In the genomic region with DNA sequence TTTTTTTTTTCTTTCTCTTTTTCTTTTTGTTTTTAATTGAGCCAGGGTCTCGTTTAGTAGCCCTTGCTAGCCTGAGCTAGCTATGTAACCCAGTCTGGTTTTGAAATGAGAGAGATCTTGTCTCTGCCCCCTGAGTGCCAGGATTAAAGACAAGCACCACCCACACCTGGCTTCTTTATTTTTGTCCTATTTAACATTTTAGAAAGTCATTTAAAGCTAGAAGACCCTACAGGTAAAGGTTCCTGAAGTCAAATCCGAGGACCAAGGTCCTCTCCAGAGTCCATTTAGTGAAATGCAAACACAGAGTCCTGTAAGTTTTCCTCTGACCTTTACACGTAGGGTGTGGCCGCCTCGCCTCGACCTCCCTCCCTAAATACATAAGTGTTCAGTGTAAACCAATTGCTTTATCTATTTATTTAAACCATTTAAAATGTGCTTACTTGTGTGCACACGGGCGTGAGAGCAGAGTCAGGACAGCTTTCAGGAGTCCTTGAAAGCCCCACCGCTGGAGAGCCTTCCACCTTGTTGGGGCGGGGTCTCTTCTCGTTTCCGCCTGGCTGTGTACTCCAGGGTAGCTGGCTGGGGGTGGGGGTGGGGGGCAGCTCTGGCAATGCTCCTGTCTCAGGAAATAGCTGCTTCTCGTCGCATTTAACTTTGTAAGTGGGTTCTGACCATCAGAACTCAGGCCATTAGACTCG, we compare ENCODE assay signal across 8 mouse cellular contexts. TPM values are rescaled to one million over a fixed set of nuclear protein-coding genes. Genes with fewer than 3 reads are reported as not detected.
DNase-seq lines count a peak whose midpoint lies in the region; ATAC-seq and TF ChIP-seq lines count a peak whose summit lies in the region.

No protein-coding gene starts in this region.

- no peaks in the 10 kb centered on the region for H3K27me3 ChIP-seq in ES-Bruce4 (ENCODE audit: control insufficient read depth, insufficient read depth, low read length, poor library complexity, severe bottlenecking)
- H3K27me3 ChIP-seq in hindbrain, embryonic 15.5 days = peaks cover 13% of the 10 kb centered on the region
- H3K27me3 ChIP-seq in midbrain, embryonic 14.5 days (ENCODE audit: control insufficient read depth, insufficient read depth, low read length) = no peaks in the 10 kb centered on the region

- 16% methylated on average over 15 of the region's 15 CpGs for WGBS in hindbrain, embryonic 15.5 days
- WGBS in midbrain, embryonic 14.5 days = 18% methylated on average over 15 of the region's 15 CpGs

- DNase-seq in T-cell, adult 2 months (ENCODE audit: low spot score) = peak; percentile 46
- no peak for DNase-seq in midbrain, embryonic 14.5 days
- no peak for DNase-seq in right cerebral cortex, adult 2 months (ENCODE audit: low spot score in 2 of 2)
- DNase-seq in layer of hippocampus, postnatal 10 days (ENCODE audit: low spot score in 2 of 2) = no peak
- no peak for DNase-seq in testis, postnatal 10 days (ENCODE audit: low spot score)
- no peak for DNase-seq in adrenal gland, postnatal 25 days

- peak; percentile 84 for TF ChIP-seq EP300 in ES-Bruce4 (IDR thresholded peaks at IDR 0.05; ENCODE audit: insufficient read depth, low read depth, low read length)

- TF ChIP-seq CTCF in ES-Bruce4 (IDR thresholded peaks at IDR 0.05; ENCODE audit: low read depth, low read length) = no peak

- no peaks in the 10 kb centered on the region for H3K9me3 ChIP-seq in ES-Bruce4 (replicated peaks; ENCODE audit: control insufficient read depth, insufficient read depth, low read length, poor library complexity, severe bottlenecking)
- H3K9me3 ChIP-seq in hindbrain, embryonic 15.5 days = no peaks in the 10 kb centered on the region
- no peaks in the 10 kb centered on the region for H3K9me3 ChIP-seq in midbrain, embryonic 14.5 days (ENCODE audit: control insufficient read depth, low read length)

- peaks cover 1% of the 10 kb centered on the region for H3K4me1 ChIP-seq in ES-Bruce4 (ENCODE audit: control insufficient read depth, insufficient read depth, low read length)
- H3K4me1 ChIP-seq in hindbrain, embryonic 15.5 days (replicated peaks) = peaks cover 15% of the 10 kb centered on the region
- H3K4me1 ChIP-seq in midbrain, embryonic 14.5 days (ENCODE audit: control insufficient read depth, insufficient read depth, low read length) = peaks cover 5% of the 10 kb centered on the region; the same call in 1 of the 2 replicates

- H3K9ac ChIP-seq in ES-Bruce4 (ENCODE audit: low read depth, poor library complexity, severe bottlenecking) = peak overlapping the region; percentile 67
- no peak overlapping the region for H3K9ac ChIP-seq in hindbrain, embryonic 15.5 days
- H3K9ac ChIP-seq in midbrain, embryonic 14.5 days (replicated peaks; ENCODE audit: low read length) = no peak overlapping the region

- H3K4me3 ChIP-seq in ES-Bruce4 (ENCODE audit: low read depth, low read length) = peak overlapping the region; percentile 96
- peak overlapping the region; percentile 6; the same call in 1 of the 2 replicates for H3K4me3 ChIP-seq in hindbrain, embryonic 15.5 days
- H3K4me3 ChIP-seq in midbrain, embryonic 14.5 days (replicated peaks; ENCODE audit: low read depth, low read length) = no peak overlapping the region

- H3K4me2 ChIP-seq in hindbrain, embryonic 15.5 days = peak overlapping the region; percentile 40
- H3K4me2 ChIP-seq in midbrain, embryonic 14.5 days (ENCODE audit: low read length) = peak overlapping the region; percentile 37

- TF ChIP-seq POLR2A in ES-Bruce4 (IDR thresholded peaks at IDR 0.05; ENCODE audit: insufficient read depth, low read length) = no peak

- ATAC-seq in hindbrain, embryonic 15.5 days (ENCODE audit: low FRiP score, low read depth) = no peak
- ATAC-seq in midbrain, embryonic 14.5 days (ENCODE audit: low FRiP score, low TSS enrichment) = no peak

- no peaks in the 10 kb centered on the region for H3K36me3 ChIP-seq in ES-Bruce4 (ENCODE audit: control insufficient read depth, insufficient read depth, low read length, poor library complexity, severe bottlenecking)
- no peaks in the 10 kb centered on the region for H3K36me3 ChIP-seq in hindbrain, embryonic 15.5 days
- H3K36me3 ChIP-seq in midbrain, embryonic 14.5 days (ENCODE audit: control insufficient read depth, insufficient read depth, low read length) = no peaks in the 10 kb centered on the region

- peak overlapping the region; percentile 98 for H3K27ac ChIP-seq in ES-Bruce4 (ENCODE audit: insufficient read depth, low read length)
- no peak overlapping the region for H3K27ac ChIP-seq in hindbrain, embryonic 15.5 days (replicated peaks)
- H3K27ac ChIP-seq in midbrain, embryonic 14.5 days (replicated peaks; ENCODE audit: low read depth, low read length) = no peak overlapping the region

RNA-seq across cellular contexts. Expression of a gene that starts 4.8 kb away (rescaled TPM):
- polyA plus RNA-seq in ES-Bruce4 (2011; ENCODE audit: insufficient read depth, insufficient read length, low read depth, missing spikeins) = 967 and 1,069 TPM in 2 replicates
- 323 and 324 TPM in 2 replicates for polyA plus RNA-seq in hindbrain, embryonic 15.5 days (2015; fragmentation: Nextera tagmentation; extraction: Ambion mirVana)
- polyA plus RNA-seq in midbrain, embryonic 14.5 days (2014; fragmentation: Nextera tagmentation; extraction: Ambion mirVana) = 337 and 373 TPM in 2 replicates
- total RNA-seq in layer of hippocampus, postnatal 10 days (2021) = 100 to 1,000 TPM; 701 to 766 TPM
- total RNA-seq in adrenal gland, postnatal 25 days (2021) = 464 and 587 TPM in 2 replicates

RNA-seq across cellular contexts. Expression of a gene that starts 25.0 kb away (rescaled TPM):
- polyA plus RNA-seq in ES-Bruce4 (2011; ENCODE audit: insufficient read depth, insufficient read length, low read depth, missing spikeins) = 71.2 and 73.8 TPM in 2 replicates
- 40.6 and 50.6 TPM in 2 replicates for polyA plus RNA-seq in hindbrain, embryonic 15.5 days (2015; fragmentation: Nextera tagmentation; extraction: Ambion mirVana)
- polyA plus RNA-seq in midbrain, embryonic 14.5 days (2014; fragmentation: Nextera tagmentation; extraction: Ambion mirVana) = 41.9 and 57.1 TPM in 2 replicates
- 1 to 10 TPM; 5.6 to 7.1 TPM for total RNA-seq in layer of hippocampus, postnatal 10 days (2021)
- total RNA-seq in adrenal gland, postnatal 25 days (2021) = 9.9 and 10.4 TPM in 2 replicates

RNA-seq across cellular contexts. Expression of a gene that starts 43.8 kb away (rescaled TPM):
- polyA plus RNA-seq in ES-Bruce4 (2011; ENCODE audit: insufficient read depth, insufficient read length, low read depth, missing spikeins) = not detected in 2 replicates
- not detected in 2 replicates for polyA plus RNA-seq in hindbrain, embryonic 15.5 days (2015; fragmentation: Nextera tagmentation; extraction: Ambion mirVana)
- polyA plus RNA-seq in midbrain, embryonic 14.5 days (2014; fragmentation: Nextera tagmentation; extraction: Ambion mirVana) = not detected in 2 replicates
- not detected for total RNA-seq in layer of hippocampus, postnatal 10 days (2021)
- 138 and 160 TPM in 2 replicates for total RNA-seq in adrenal gland, postnatal 25 days (2021)

RNA-seq across cellular contexts. Expression of a gene that starts 44.8 kb away (rescaled TPM):
- 1.1 TPM in 1 of 2 replicates, not detected in the other for polyA plus RNA-seq in ES-Bruce4 (2011; ENCODE audit: insufficient read depth, insufficient read length, low read depth, missing spikeins)
- polyA plus RNA-seq in hindbrain, embryonic 15.5 days (2015; fragmentation: Nextera tagmentation; extraction: Ambion mirVana) = 0.39 TPM in 1 of 2 replicates, not detected in the other
- not detected in 2 replicates for polyA plus RNA-seq in midbrain, embryonic 14.5 days (2014; fragmentation: Nextera tagmentation; extraction: Ambion mirVana)
- total RNA-seq in layer of hippocampus, postnatal 10 days (2021) = not detected
- total RNA-seq in adrenal gland, postnatal 25 days (2021) = 0.24 and 13.8 TPM in 2 replicates
